Mouse (Mus musculus) heart, postnatal 36 days (tissue): ENCODE measurements around the gene Klra17. TPM values are rescaled to one million over a fixed set of nuclear protein-coding genes. Genes with fewer than 3 reads are reported as not detected.
"Not testable (repeated sequence)": the region's sequence is repeated elsewhere in the genome, so short reads cannot be mapped to it uniquely, and the experiment has no call there.

ENCODE experiments used
- DNase-seq, 2 experiments: peaks; one replicate each; pipeline ENCODE4 v3.0.0; 2021 to 2022
- intact Hi-C: fragments of 180-260 bp; cut with DNase I; formaldehyde crosslinking; loops from one replicate; pipeline ENCODE4 v1.15.1; 2025
- total RNA-seq, 2 experiments: library from RNA; stranded (reverse); gene quantifications; 2 replicates each; pipeline ENCODE4 v1.2.3; 2021

Gene Klra17
- not detected for total RNA-seq

DNA sequence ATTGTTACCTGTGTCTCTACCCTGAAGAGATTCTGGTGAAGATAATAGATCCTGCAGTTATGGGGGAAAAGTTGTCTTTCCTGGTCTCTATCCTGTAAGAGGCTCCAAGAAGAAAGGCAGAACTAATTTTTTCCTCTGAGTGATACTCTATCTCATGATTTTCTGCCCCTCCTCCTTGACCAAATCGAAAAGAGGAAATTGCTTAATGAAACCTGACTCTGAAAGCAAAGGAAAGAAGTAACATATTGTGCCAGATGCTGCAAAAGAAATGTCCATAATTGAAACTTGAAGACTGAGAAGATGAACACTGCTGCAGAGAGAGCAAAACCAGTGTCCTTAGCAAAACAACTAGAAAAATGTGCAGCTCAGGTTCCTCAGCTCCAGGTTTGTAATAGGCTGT lies at the start of gene Klra17:
TSS of gene Klra17 (minus strand) at position 124 of the 400 bp plus-strand sequence.
- DNase-seq: no peak
- intact Hi-C loops: no loop called here

DNA sequence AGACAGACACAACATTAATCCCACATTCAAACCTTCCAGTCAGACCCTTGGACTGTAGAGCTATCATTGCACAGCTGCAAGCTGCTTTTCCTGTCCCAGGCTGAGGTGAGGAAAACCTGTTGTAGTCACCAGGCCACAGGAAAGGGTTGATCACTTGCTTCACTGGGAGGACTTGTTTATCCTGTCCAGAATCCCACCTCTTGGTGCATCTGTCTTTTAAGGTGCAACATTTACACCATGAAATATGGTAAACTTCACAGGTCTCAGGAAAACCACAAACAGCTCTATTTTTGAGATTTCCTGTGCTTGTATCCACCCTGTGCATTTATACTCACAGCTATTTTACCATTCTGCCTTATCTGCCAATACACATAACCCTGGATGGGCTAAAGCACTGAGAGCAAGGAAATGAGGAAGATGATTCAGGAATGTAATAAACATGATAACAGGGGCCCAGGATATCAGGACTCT lies 41.0 kb upstream of the Klra17 start, which contains the start of gene Klra5:
TSS of gene Klra5 (minus strand) at position 175 of the 471 bp plus-strand sequence.
- DNase-seq, intact Hi-C loops: not testable (repeated sequence)

DNA sequence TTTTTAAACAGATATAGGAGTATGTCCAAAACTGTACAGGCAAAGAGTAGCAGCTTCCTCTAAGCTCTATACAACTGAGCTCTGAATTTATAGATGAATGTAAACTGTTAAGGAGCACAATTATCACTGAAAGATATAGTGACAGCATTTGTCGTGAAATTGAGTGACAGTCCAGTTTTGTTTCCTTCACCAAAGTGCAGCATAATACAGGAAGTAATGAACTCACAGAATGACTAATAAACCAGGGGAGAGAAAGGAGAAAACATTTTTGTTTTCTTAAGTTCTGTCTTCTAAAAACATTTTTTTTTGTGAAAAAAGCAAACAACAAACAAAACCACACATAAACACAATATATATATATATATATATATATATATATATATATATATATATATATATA lies 40.5 kb upstream of the Klra17 start:
- intact Hi-C loops: no loop called here
- no peak for DNase-seq

DNA sequence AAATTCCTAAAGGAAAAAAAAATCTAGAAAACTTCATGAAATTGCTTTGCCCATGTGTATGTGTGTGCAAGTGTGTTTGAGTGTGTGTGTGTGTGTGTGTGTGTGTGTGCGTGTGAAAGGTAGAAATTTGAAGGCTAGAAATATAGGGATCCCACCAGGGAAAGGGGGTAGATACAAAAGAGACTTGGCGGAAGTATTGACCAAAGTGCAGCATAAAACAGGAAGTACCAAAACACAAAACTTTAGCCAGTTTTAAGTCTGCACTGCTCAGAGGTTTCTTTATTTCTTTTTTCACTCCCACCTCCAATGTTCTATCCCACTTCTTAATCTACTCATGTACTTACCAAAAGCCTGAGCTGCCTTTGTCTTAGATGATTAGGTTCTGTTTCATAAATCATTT lies 6.1 kb upstream of the Klra17 start:
- intact Hi-C loops: no loop called here
- no peak for DNase-seq

DNA sequence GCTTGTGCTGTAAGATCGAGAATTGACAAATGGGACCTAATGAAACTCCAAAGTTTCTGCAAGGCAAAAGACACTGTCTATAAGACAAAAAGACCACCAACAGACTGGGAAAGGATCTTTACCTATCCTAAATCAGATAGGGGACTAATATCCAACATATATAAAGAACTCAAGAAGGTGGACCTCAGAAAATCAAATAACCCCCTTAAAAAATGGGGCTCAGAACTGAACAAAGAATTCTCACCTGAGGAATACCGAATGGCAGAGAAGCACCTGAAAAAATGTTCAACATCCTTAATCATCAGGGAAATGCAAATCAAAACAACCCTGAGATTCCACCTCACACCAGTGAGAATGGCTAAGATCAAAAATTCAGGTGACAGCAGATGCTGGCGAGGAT lies 14.1 kb downstream of the Klra17 start, which contains the start of gene Gm17631:
TSS of gene Gm17631 (plus strand) at position 301 of the 400 bp plus-strand sequence.
- intact Hi-C loops: not testable (repeated sequence)

DNA sequence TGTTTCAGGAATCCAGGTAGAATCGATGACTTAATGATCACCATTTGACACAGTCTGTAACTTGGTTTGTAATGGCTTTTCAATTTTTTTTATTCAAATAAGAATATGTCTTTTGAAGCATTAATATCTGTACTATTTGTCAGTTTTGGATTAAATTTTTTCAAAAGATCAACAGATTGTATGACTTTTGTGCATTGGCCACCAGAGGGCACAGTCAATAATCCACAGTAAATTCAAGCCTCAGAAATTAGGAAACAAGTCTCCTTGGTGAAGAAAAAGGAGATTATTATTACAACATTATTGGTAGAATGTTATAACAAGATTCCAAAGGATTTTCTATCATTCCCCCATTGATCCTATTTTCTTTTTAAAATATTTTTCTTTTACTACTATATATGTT lies 50.9 kb downstream of the Klra17 start:
- no peak for DNase-seq
- intact Hi-C loops: no loop called here

More for the DNA sequence above, 14.1 kb downstream of the Klra17 start, which contains the start of gene Gm17631:
- DNase-seq: not testable (repeated sequence)

DNA sequence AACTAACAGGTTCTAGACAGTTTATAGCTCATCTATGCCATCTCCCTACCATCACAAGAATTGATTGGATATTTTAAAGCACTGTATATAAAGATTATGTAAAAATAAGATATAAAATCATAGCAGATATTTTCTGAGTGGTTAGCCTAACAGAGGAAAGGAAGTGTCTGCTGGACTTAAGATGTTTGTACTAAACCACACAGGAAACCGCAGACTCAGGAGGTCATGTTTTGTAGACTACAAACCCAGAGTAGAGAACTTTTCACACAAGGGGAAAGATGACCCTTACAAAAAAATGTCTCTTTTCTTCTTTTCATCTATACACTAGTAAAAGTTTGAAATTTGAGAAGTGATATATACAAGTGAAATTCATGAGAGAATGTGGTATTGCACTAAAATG lies 52.5 kb downstream of the Klra17 start:
- intact Hi-C loops: no loop called here
- no peak for DNase-seq

DNA sequence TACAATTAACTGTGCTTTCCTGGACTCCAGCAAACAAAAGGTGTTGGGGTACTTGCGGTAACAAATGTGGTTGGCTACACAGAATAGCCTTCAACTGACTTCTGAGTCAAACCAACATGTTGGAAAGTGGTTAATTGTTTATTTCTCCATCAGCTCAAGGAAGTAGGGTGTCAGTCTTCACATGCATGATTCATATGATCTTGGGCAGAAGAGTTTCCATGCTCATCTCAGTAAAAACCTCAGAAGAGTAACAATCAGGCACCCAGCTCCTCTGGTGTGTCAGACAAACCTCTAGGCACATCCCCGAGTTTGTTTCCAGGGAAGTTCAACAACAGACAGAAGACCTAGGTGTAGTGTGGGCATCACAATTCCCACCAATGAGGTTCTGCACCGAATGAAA lies 58.7 kb downstream of the Klra17 start:
- DNase-seq: no peak
- intact Hi-C loops: loop anchor here (1.0 kb wide), 1 partner anchor 31 kb away; no protein-coding TSS in a partner anchor

DNA sequence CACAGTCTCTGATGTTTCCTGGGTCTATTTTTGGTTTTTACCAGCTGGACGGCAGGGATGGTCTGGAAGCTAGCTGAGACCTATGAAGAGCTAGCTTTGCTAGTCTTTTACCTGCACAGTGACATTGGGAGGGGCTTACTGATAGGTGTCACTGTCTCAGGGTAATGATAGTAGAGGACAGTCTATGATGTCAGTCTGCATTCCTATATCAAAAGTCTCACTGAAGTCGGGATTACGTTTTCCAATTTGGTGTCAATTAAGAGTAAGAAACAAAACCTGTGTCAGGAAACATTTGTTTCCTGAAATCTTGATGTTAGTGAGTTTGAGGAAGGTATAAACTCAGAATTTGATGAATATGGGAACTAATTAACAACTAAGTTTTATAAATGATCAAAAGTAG lies 92.3 kb downstream of the Klra17 start, which contains the start of gene Gm156:
TSS of gene Gm156 (minus strand) at position 101 of the 400 bp plus-strand sequence.
- DNase-seq, intact Hi-C loops: not testable (repeated sequence)

Other genes starting within 250 kb of the Klra17 start
- not detected for gene Klrc3, start 233.3 kb downstream of the Klra17 start, total RNA-seq
- not detected for gene Klrc2, start 216.0 kb downstream of the Klra17 start, total RNA-seq
- under 1 TPM in 1 of 2 experiments, not detected in 1; 0.41 TPM for gene Klrc1, start 197.7 kb downstream of the Klra17 start, total RNA-seq
- not detected for gene Klri1, start 159.5 kb downstream of the Klra17 start, total RNA-seq
- not detected for gene Klri2, start 136.2 kb downstream of the Klra17 start, total RNA-seq
- gene Gm156, start 92.4 kb downstream of the Klra17 start, total RNA-seq: not detected
- not detected for gene Gm17631, start 14.0 kb downstream of the Klra17 start, total RNA-seq
- not detected for gene Klra5, start 41.0 kb upstream of the Klra17 start, total RNA-seq
- gene Klra6, start 150.3 kb upstream of the Klra17 start, total RNA-seq: not detected
- gene Klra4, start 190.6 kb upstream of the Klra17 start, total RNA-seq: not detected